Mouse (Mus musculus) G1E (cell line): Measurements from ENCODE around the gene Nr3c2. TPM values are rescaled to one million over a fixed set of nuclear protein-coding genes. Genes with fewer than 3 reads are reported as not detected.

Experiments
- ATAC-seq: 2 replicates; pipeline ENCODE4 v1.8.0; 2016; ENCODE audit warnings: mild to moderate bottlenecking; ENCODE audit not compliant: insufficient number of reproducible peaks, poor library complexity, low FRiP score, severe bottlenecking; ENCODE audit errors: extremely low read depth
- DNase-seq: peaks from one replicate; pipeline ENCODE4 v3.0.0; 2012; ENCODE audit warnings: low spot score
- H3K27me3 ChIP-seq: 2 replicates; pipeline ENCODE4 v1.6.1; 2012; ENCODE audit warnings: mild to moderate bottlenecking, low read length, inconsistent platforms; ENCODE audit not compliant: insufficient read depth
- H3K36me3 ChIP-seq: replicated peaks from 2 replicates; pipeline ENCODE3; 2012; ENCODE audit warnings: mild to moderate bottlenecking, inconsistent platforms
- H3K4me1 ChIP-seq: 2 replicates; pipeline ENCODE4 v1.6.1; 2012; ENCODE audit warnings: low read depth, low read length, inconsistent platforms, mixed read lengths; ENCODE audit not compliant: insufficient read depth
- H3K4me3 ChIP-seq: 2 replicates; pipeline ENCODE4 v1.5.1; 2012; ENCODE audit warnings: low read depth, mild to moderate bottlenecking, inconsistent platforms, low read length, moderate library complexity, mixed read lengths
- H3K9me3 ChIP-seq: replicated peaks from 2 replicates; pipeline ENCODE4 v1.6.1; 2012; ENCODE audit warnings: inconsistent platforms
- CTCF ChIP-seq: IDR thresholded peaks from 2 replicates; pipeline ENCODE4 v1.5.1; 2012; ENCODE audit warnings: low read depth, low read length, inconsistent platforms, mixed read lengths
- GATA1 ChIP-seq: IDR thresholded peaks from 2 replicates; pipeline ENCODE4 v1.6.1; 2012; ENCODE audit warnings: borderline replicate concordance, low read length, inconsistent platforms, mixed read lengths
- GATA2 ChIP-seq: IDR thresholded peaks from 2 replicates; pipeline ENCODE4 v1.6.1; 2012; ENCODE audit warnings: low read depth, low read length, inconsistent platforms, borderline replicate concordance
- POLR2AphosphoS5 ChIP-seq: IDR thresholded peaks from 2 replicates; pipeline ENCODE4 v1.6.1; 2012; ENCODE audit warnings: low read depth, low read length, inconsistent platforms; ENCODE audit not compliant: insufficient replicate concordance
- TAL1 ChIP-seq: conservative IDR thresholded peaks from 2 replicates; pipeline ENCODE4 v1.6.1; 2012; ENCODE audit warnings: low read depth, low read length, inconsistent platforms, mixed read lengths
- polyA plus RNA-seq: library from polyadenylated mRNA; stranded (reverse); fragments of >175 nt; gene quantifications from 2 replicates; pipeline ENCODE4 v1.2.3, GENCODE M21; 2012
- total RNA-seq, 2 experiments: library from RNA; stranded (forward) in 1 of 2; stranded (reverse) in 1 of 2; fragments of 200-1000 nt in 1 of 2; fragments of >200 nt in 1 of 2; fragmentation: Nextera tagmentation in 1 of 2; gene quantifications; 2 replicates each; pipeline ENCODE4 v1.2.3; 2014 to 2017

The Nr3c2 gene
- total and polyA plus RNA-seq, 3 experiments, result 0.26 to 12.0 (median 7.6) TPM

DNA sequence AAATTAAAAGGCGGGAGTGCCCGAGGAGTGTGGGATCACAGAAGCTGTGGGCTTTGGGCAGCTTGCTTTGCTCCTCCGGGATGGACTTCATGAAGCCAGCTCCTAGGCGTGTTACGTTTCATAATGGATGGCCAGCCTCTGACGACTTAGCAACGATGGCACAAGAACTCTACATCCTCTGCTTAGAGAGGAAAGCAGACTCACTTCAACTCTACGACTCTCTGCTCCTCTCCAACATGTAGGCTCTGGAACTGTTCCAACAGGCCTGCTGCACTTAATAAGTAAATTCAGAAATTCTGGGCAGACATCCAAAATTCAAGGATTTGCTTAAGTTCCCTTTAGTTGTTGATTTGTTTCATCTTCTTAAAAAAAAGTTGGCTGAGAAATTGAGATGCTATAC is 315.4 kb downstream of the Nr3c2 start:
- H3K4me3 ChIP-seq, result no peak overlapping the region
- no peaks in the 10 kb centered on the region; the same call in 1 of the 2 replicates for H3K27me3 ChIP-seq
- no peaks in the 10 kb centered on the region for H3K9me3 ChIP-seq
- DNase-seq (no peak), ATAC-seq (no peak)
- TF ChIP-seq GATA1 (no peak), GATA2 (no peak), TAL1 (no peak), POLR2AphosphoS5 (no peak), CTCF (no peak)
- no peaks in the 10 kb centered on the region for H3K4me1 ChIP-seq
- H3K36me3 ChIP-seq, result no peaks in the 10 kb centered on the region

GRCm38 (mm10) chr8:77215191-77215590 is 315.9 kb downstream of the Nr3c2 start:
- no peak overlapping the region for H3K4me3 ChIP-seq
- H3K36me3 ChIP-seq, result no peaks in the 10 kb centered on the region
- no peaks in the 10 kb centered on the region for H3K9me3 ChIP-seq
- no peaks in the 10 kb centered on the region for H3K4me1 ChIP-seq
- no peak for ATAC-seq
- H3K27me3 ChIP-seq, result no peaks in the 10 kb centered on the region; the same call in 1 of the 2 replicates
- DNase-seq, result no peak
- TF ChIP-seq CTCF (no peak), POLR2AphosphoS5 (no peak), GATA1 (no peak), TAL1 (no peak), GATA2 (no peak)

GRCm38 (mm10) chr8:77223123-77223522 is 323.9 kb downstream of the Nr3c2 start:
- TF ChIP-seq CTCF (no peak), TAL1 (no peak), POLR2AphosphoS5 (no peak), GATA2 (no peak), GATA1 (no peak)

DNA sequence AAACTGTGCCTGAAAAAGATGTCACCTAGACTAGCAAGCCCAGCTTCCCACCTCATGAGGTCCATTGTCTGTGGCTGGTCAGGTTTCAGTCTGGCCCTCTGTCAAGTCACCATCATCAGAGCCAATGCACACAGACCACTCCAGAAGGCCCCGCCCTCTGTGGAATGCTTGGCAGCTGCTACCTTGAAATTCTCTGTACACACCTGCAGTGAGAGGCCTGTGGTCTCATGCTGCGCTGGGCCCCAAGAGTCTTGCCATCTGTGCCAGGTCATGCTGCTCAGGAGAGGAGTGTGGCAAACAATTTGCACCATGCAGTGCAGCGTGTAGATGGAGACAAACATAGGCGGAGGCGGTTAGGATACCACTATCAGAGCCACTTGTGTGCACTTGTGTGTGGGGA is 328.5 kb downstream of the Nr3c2 start:
- Histone ChIP-seq H3K4me3 (no peak overlapping the region), H3K4me1 (no peaks in the 10 kb centered on the region), H3K36me3 (no peaks in the 10 kb centered on the region), H3K9me3 (no peaks in the 10 kb centered on the region), H3K27me3 (no peaks in the 10 kb centered on the region)
- DNase-seq (no peak), ATAC-seq (no peak)
- TF ChIP-seq GATA2 (no peak), TAL1 (no peak), GATA1 (no peak), CTCF (no peak), POLR2AphosphoS5 (no peak)

More at GRCm38 (mm10) chr8:77223123-77223522, 323.9 kb downstream of the Nr3c2 start:
- Histone ChIP-seq H3K36me3 (no peaks in the 10 kb centered on the region), H3K27me3 (no peaks in the 10 kb centered on the region), H3K9me3 (no peaks in the 10 kb centered on the region), H3K4me1 (no peaks in the 10 kb centered on the region), H3K4me3 (no peak overlapping the region)
- ATAC-seq (no peak), DNase-seq (no peak)

DNA sequence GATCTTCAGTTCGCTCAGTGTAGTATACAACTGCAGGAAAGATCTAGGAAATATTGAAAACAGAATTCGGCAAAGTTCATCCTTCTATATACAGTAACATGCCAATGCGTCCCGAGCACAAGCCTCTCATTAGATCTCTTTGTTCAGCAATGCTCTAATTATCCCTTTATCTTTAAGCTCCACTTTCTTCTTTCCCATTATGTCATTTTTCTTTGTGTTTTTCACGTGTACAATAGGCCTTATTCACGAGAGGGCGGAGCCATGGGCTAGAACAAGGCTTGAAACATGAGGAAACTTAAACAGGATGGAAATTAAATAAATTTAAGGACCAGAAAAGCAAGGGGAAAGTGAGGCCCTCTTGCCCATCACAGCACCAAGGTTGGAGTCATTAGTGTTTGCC is 329.4 kb downstream of the Nr3c2 start:
- no peak for DNase-seq
- no peak for TF ChIP-seq TAL1
- no peak for TF ChIP-seq CTCF
- no peak for TF ChIP-seq POLR2AphosphoS5
- TF ChIP-seq GATA2, result no peak
- no peak for TF ChIP-seq GATA1

DNA sequence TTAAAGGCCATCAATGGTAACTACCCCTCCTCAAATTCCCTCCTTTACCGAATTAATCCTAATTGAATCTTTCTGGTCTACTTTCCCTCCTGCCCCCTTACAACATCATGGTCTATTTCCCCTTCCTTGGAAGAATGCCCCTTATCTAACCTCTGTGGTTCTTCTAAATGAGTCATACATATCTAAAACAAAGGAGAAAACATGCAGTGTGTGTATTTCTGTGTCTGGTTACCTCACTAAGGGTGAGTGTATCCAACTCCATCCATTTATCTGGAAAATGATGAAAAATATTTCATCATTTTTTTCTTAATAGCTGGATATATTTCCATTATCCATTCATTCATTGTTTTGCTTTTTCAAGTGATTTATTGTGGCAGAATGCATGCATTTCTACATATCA is 332.0 kb downstream of the Nr3c2 start:
- no peaks in the 10 kb centered on the region for H3K9me3 ChIP-seq
- H3K36me3 ChIP-seq, result no peaks in the 10 kb centered on the region
- TF ChIP-seq GATA2 (no peak), CTCF (no peak), GATA1 (no peak), TAL1 (no peak), POLR2AphosphoS5 (no peak)
- H3K27me3 ChIP-seq, result peaks cover 6% of the 10 kb centered on the region
- DNase-seq, result no peak
- no peak for ATAC-seq
- H3K4me3 ChIP-seq, result no peak overlapping the region
- H3K4me1 ChIP-seq, result no peaks in the 10 kb centered on the region

More for the DNA sequence above, 329.4 kb downstream of the Nr3c2 start:
- Histone ChIP-seq H3K4me3 (no peak overlapping the region), H3K36me3 (no peaks in the 10 kb centered on the region), H3K4me1 (no peaks in the 10 kb centered on the region), H3K27me3 (no peaks in the 10 kb centered on the region), H3K9me3 (no peaks in the 10 kb centered on the region)
- no peak for ATAC-seq

- DNase-seq, result no peak
- no peaks in the 10 kb centered on the region for H3K4me1 ChIP-seq
These were observed 332.6 kb downstream of the Nr3c2 start for GRCm38 (mm10) chr8:77231834-77232233.

More at GRCm38 (mm10) chr8:77231834-77232233, 332.6 kb downstream of the Nr3c2 start:
- no peaks in the 10 kb centered on the region for H3K36me3 ChIP-seq
- no peaks in the 10 kb centered on the region for H3K9me3 ChIP-seq
- H3K4me3 ChIP-seq, result no peak overlapping the region
- peaks cover 6% of the 10 kb centered on the region for H3K27me3 ChIP-seq
- no peak for TF ChIP-seq POLR2AphosphoS5
- TF ChIP-seq GATA2, result no peak
- no peak for TF ChIP-seq CTCF
- TF ChIP-seq TAL1, result no peak
- TF ChIP-seq GATA1, result no peak
- no peak for ATAC-seq
